Mouse (Mus musculus) gonadal fat pad, adult 2 months (tissue): ENCODE results near the gene Pbld2. TPM values are rescaled to one million over a fixed set of nuclear protein-coding genes. Genes with fewer than 3 reads are reported as not detected.

ENCODE experiments used
- DNase-seq: peaks from one replicate; pipeline ENCODE4 v3.0.0-alpha.2; 2012; ENCODE audit warnings: low read depth
- polyA plus RNA-seq: library from polyadenylated mRNA; depleted of rRNA; stranded (reverse); fragments of >200 nt; gene quantifications from 2 replicates; pipeline ENCODE4 v1.2.3, GENCODE M21; 2012; rRNA removed

The Pbld2 gene
- polyA plus RNA-seq, 1 experiment: 6.4 TPM

DNA sequence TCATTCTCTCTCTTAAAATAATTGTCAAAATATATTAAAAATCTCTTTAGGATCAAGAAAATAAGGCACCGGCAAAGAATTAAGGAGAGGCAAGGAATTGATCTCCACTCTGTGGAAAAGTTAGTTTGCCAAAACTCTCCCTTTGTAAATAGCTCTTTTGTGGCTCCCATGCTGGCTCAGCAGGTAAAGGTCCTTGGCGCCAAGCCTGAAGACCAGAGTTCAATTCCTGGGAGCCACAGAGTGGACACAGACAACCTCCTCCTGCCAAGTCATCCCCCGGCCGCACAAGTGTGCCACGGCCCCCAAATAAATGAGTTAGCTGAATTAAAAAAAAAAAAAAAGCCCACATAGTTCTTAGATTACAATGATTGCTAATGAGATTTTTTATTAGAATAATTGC, 38.6 kb downstream of the Pbld2 start:
- DNase-seq: no peak

- no peak for DNase-seq
Observed at GRCm38 (mm10) chr10:63063365-63063764, 39.2 kb downstream of the Pbld2 start.

DNA sequence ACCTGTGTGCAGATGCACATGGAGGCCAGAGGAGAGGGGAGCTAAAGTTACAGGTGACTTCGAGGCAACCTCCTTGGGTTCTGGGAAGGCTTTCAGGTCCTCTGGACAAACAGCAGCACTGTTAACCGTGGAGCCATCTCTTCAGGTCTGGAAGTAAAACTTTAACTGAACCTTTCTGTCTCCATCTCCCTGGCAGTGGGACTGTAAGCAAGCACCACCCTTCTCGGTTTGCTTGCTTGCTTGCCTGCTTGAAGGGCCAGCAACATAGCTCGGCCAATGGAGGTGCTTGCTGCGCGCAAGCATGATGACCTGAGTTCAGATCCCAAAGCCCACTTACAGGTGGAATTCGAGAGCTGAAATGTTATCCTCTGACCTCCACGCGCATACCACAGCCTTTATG, 40.4 kb downstream of the Pbld2 start:
- DNase-seq: no peak

GRCm38 (mm10) chr10:63065561-63065960, 41.4 kb downstream of the Pbld2 start:
- DNase-seq: no peak

DNA sequence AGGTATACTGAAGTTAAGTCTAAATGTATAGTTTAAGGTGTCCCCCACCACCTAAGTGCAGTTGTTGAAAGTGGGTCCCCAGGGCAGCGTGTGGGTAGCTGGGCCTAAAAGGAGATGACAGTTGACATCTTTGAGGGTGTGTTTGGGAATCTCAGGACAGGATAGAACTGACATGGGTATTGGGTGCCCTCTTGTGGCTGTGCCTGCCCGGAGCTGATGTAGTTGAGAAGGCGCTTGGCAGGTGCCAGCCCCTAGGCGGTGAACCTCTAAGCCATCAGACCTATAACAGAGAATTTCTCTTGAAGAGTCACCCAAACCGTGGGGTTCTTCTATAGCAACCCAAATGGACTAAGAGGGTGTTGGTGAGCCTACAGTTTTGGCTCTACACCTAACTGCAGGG, 41.9 kb downstream of the Pbld2 start:
- DNase-seq: no peak

DNA sequence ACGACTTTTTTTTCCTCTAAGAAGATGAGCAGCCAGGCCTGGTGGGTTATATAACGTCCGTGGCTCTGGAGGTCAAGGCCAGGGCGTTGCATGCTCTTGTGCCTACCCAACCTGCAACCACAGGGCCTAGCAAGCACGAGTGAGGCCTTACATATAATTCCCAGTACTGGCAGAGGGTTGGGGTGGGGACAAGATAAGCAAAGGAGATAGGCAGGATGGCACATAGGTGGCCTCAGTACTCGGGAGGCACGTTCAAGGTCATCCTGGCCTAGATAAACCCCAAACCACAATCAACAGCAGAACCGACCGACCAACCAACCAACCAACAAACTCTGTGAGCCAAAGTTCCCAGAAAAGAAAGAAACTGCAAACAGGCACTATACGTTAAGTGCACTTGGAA, 62.2 kb downstream of the Pbld2 start:
- no peak for DNase-seq

DNA sequence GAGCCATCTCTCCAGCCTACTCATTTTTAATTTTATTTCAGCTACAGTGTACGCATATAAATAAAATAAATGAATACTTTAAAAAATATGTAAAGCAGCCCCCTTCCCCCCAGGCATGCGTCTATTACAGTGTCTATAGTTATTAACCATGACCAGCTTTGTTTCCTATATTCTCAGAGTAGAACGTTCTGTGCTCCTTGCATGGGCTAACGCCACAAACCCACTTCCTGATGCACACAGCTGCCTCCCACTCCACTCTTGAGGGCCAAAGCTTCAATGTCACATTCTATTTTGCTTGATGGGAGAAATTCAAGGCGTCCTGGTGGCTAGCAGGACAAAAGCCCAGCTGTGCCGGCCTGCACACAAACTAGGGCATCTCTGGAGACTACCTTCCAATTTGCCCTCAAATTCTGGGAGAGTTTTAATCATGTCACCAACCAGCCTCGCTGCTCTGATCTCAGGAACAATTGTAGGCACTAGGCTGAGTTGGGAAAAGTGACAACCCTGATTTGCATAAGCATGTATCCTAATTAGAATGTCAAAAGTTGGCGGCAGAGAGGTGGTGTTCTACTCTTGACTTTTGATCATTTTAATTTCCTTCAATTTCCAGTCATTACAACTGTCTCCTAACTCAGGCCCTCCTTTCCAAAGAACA, 65.1 kb downstream of the Pbld2 start:
- no peak for DNase-seq

DNA sequence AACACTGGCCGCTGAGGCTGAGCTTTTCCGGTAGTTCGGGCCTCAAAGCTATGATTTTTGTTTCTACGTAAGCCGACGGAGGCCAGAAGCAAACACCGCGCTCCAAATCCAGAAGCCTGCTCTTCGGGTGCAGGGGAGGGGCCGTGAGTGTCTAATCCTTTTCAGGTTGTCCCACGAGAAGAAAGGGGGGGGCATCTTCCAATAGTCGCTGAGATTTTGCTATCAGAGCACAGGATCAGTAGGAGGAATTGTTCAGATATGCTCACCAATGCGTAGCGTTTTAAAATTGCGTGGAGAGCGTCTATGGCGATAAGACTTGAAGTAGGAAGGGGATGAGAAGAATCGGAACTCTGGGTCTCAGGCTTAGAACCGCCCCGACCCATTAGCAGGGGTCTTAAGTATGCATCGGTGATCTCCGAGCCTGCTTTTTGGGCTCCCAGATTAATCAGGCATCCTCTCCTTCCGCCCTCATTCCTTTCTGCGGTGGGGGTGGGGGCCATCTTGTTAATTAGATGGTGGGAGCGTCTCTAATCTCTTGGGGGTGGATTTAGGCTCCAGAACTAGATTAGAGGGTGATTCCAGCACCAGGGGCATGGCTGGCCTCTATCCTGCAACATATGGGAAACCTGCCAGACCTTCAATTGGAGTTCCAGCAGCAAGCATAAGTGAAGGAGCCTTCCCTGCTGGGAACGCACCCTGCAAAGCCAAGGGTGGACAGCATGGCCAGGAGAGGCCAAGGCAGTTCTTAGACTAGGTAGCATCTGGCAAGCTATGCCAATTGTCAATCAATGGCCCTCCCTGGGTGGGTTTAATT, 65.8 kb downstream of the Pbld2 start:
- no peak for DNase-seq

GRCm38 (mm10) chr10:63091915-63092314, 67.8 kb downstream of the Pbld2 start:
- DNase-seq: no peak

DNA sequence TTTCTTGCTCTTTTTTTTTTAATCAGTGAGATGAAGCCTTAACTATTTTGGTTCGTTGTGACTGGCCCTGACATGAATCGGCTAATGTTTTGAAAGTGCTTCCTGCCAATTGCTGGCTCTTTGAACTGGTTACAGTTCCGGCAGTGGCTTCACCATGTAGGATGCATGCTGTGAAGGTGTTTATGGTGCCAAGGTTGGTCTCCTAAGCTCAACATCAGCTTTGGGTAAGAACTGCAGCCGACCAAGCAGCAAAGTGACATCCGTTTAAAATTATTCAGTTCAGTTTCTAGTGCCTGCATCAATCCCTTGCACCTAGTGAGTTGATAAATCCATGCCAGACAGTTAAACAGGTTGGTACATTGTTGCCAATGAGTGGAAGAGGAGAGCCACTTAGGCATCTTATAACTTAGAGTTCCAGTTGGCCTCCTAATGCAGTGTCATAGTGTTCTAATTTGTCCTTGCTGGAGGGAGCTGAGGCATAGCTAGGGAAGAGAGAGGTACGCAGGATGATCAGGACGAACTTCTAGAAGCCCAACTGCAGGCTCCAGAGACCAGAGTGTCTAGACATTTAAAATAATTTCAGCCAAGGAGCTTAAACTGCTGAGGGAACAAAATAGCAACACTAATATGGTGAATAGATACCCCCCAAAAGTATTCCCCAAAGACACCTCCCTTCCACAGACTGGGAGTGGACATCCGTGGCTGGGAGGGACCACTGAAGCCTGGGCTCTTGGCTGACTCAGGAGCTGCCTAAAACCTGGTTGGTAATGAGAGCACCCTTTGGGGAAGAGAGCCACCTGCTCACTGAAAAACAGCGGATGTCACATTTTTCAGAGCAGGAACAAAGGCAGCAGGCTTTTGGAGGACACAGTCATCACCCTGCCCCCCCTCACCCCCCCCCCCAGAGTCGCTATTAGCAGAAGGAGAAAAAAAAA, 68.8 kb downstream of the Pbld2 start:
- peak; percentile 16 for DNase-seq

- DNase-seq: no peak
Observed at GRCm38 (mm10) chr10:63096757-63097156, 72.6 kb downstream of the Pbld2 start.

- DNase-seq: no peak
Observed at GRCm38 (mm10) chr10:63098191-63098590, 74.1 kb downstream of the Pbld2 start.

DNA sequence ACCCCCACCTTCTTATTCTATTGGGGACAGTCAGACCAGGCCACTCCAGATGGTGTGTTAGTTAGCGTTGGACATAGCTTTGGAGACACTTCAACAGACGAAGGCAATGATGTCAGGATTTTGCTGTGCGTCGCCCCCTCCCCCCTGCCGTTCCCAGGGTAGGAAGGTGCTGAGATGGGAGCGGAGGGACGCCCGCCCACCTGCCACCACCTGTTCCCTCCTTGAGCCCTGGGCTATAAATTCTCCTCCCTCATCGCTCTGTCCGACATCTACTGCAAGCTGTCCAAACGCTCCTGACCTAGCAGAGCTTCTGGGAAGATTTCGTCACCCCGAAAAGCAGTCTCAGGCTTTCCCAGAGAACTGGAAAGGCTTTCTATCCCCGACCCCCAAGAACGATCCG, 75.4 kb downstream of the Pbld2 start, which contains the start of gene Atoh7:
Atoh7 (plus strand) TSS at position 131 of the 400 bp plus-strand sequence.
- DNase-seq: no peak

DNA sequence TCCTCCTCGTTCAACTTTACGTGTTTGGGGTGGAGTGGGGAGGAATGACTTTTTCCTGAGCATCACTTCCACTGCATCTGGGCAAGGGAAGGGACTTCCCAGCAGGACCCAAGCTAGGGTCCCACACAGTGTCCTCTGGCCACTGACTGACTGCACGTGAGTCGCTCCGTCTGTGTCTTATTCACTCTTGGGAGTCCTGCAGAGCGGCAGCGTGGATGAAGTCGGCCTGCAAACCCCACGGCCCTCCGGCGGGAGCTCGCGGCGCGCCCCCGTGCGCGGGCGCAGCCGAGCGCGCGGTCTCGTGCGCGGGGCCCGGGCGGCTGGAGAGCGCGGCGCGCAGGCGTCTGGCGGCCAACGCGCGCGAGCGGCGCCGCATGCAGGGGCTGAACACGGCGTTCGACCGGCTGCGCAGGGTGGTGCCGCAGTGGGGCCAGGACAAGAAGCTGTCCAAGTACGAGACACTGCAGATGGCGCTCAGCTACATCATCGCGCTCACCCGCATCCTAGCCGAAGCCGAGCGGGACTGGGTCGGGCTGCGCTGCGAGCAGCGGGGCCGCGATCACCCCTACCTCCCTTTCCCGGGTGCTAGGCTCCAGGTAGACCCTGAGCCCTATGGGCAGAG, 75.9 kb downstream of the Pbld2 start:
- no peak for DNase-seq

GRCm38 (mm10) chr10:63100657-63101056, 76.5 kb downstream of the Pbld2 start:
- DNase-seq: no peak

Other genes with a start within 250 kb of the Pbld2 start
- 62.2 and 72.1 TPM in 2 replicates for gene Ccar1, start 232.0 kb upstream of the Pbld2 start, polyA plus RNA-seq
- gene Tet1, start 115.3 kb upstream of the Pbld2 start, polyA plus RNA-seq: 1.1 and 1.3 TPM in 2 replicates
- gene Slc25a16, start 103.7 kb upstream of the Pbld2 start, polyA plus RNA-seq: 55.2 and 79.9 TPM in 2 replicates
- gene Dna2, start 77.3 kb upstream of the Pbld2 start, polyA plus RNA-seq: 2.6 and 2.7 TPM in 2 replicates
- gene Rufy2, start 44.1 kb upstream of the Pbld2 start, polyA plus RNA-seq: 2.9 and 3.1 TPM in 2 replicates
- gene Hnrnph3, start 98 bp upstream of the Pbld2 start, polyA plus RNA-seq: 12.4 and 16.2 TPM in 2 replicates
- 0.93 and 1.6 TPM in 2 replicates for gene Pbld1, start 35.8 kb downstream of the Pbld2 start, polyA plus RNA-seq
- gene Atoh7, start 75.3 kb downstream of the Pbld2 start, polyA plus RNA-seq: 0.05 TPM in 1 of 2 replicates, not detected in the other
- gene Mypn, start 179.6 kb downstream of the Pbld2 start, polyA plus RNA-seq: 0.09 and 0.23 TPM in 2 replicates
- 15.4 and 17.6 TPM in 2 replicates for gene Herc4, start 219.5 kb downstream of the Pbld2 start, polyA plus RNA-seq